Mouse (Mus musculus) lung, postnatal 0 days (tissue): Measurements from ENCODE around the gene Prkg1.

Experiments used
- CTCF ChIP-seq: IDR thresholded peaks from 2 replicates; pipeline ENCODE4 v1.5.1; 2016; ENCODE audit warnings: antibody characterized with exemption, mild to moderate bottlenecking
- EP300 ChIP-seq: IDR thresholded peaks from 2 replicates; pipeline ENCODE4 v1.6.1; 2016; ENCODE audit warnings: antibody characterized with exemption, mild to moderate bottlenecking, control low read depth

GRCm38 (mm10) chr19:31680821-31681220 is 84.0 kb downstream of the Prkg1 start:
- TF ChIP-seq CTCF (peak; percentile 65), EP300 (no peak)
